Mouse (Mus musculus) left cerebral cortex, adult 9 months (tissue): ENCODE measurements around the gene Cfap97.
"Not testable (repeated sequence)": the region's sequence is repeated elsewhere in the genome, so short reads cannot be mapped to it uniquely, and the experiment has no call there.

Experiments
- DNase-seq, 2 experiments: peaks; one replicate each; pipeline ENCODE4 v3.0.0; 2022; ENCODE audit warnings: low spot score in 2 of 2

Cfap97 gene

DNA sequence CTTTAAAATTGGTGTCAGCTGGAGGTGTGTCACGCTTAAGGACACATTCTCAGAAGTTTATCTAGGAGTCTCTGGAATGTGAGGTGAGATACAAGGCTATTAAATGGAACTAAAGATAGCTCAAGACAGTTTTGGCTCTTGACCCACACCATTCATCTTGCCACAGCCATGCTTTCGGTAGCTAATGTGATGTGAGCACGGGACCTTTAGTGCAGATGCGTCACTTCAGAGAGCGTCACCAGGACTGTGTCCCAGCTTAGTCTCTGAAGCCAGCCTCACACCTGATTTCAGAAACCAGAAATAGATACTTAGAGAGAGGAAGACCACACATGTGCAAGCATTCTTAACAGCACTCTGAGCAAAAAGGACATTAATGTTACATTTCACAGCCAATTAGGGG, 75.1 kb downstream of the Cfap97 start:
- DNase-seq, result no peak

DNA sequence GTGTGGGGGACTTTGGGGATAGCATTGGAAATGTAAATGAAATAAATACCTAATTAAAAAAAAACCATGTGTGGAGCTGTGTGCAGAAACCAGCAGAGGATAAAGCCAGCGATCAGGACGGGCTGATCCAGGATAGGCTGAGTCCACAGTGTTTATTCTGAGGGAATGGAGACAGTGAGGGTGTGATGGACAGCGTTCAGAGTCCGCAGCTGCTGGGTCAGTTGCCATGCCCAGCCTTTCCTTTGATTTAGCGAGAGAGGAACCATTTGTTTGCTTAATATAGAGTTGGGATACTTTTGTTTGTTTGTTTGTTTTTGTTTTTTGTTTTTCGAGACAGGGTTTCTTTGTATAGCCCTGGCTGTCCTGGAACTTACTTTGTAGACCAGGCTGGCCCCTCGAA, 80.4 kb downstream of the Cfap97 start:
- DNase-seq, result not testable (repeated sequence)

DNA sequence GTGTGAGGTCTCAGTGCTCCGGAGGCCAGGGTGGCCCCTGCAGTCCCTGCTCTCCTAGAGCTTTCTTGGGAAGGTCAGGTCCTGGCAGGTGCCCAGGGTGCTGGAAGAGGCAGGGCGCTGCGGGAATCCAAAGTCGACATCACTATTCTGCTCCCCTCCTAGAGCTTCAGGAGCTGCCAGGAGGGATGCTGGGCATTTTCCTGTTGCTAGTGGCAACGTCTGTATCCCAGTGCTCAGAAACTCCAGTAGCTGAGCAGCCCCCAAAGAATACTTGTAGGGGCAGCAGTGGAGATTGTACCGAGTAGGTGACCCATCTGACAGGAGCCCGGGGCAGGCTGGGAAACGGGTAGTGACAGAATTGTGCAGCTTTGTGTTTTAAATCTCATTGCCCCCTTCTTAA, 81.2 kb downstream of the Cfap97 start:
- DNase-seq, result no peak

DNA sequence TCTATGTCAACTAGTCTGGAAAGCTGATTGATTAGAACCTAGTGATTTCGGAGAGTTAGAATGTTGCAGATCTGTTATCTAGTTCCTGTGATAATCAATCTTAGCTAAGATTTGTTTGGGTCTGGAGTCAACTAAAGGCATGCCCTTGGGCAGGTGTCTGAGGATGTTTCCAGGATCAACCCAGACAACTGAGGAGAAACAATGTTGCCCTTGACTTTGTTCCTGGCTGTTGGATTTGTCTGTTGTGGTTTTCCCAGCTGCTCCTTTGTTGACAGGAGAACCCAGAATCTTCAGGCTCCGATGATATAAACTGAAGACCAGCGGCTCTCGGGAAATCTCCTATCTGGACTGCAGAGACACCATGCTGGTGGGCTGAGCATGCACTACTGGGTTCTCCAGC, 83.2 kb downstream of the Cfap97 start:
- DNase-seq, result no peak

DNA sequence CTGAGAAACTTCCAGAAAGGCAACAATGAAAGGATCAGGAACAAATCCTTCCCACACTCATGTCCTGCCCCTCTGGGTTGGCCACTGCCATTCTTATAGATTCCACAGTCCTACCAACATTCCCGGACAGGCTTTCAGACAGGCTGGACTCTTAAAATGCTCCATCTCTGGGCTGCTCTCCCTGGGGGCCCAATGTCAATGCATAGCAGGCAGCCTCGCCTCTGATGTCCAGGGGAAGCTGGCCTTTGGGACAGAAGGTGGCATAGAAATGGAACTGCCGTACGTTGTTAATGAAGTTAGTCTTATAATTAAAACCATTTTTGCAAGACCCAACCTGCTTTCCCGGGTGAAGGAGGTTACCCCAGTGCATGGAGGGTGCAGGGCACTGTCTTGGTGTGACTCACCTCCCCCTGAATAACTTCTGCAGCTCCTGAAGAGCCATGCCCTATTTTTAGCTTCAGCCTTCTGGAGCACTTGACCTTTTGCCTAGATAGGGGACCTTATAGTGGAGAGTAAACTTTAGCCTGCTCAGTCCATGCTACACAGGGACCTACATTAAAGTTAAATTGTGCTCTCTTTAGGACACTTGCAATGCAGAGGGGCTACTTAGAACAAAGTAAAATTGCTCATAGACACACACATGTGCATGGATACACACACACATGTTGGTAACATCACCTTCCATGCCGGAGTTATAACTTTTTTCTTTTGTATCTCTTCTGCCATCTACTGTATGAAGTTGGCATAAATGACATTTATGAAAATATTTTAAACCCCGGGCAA, 85.1 kb downstream of the Cfap97 start:
- no peak for DNase-seq

DNA sequence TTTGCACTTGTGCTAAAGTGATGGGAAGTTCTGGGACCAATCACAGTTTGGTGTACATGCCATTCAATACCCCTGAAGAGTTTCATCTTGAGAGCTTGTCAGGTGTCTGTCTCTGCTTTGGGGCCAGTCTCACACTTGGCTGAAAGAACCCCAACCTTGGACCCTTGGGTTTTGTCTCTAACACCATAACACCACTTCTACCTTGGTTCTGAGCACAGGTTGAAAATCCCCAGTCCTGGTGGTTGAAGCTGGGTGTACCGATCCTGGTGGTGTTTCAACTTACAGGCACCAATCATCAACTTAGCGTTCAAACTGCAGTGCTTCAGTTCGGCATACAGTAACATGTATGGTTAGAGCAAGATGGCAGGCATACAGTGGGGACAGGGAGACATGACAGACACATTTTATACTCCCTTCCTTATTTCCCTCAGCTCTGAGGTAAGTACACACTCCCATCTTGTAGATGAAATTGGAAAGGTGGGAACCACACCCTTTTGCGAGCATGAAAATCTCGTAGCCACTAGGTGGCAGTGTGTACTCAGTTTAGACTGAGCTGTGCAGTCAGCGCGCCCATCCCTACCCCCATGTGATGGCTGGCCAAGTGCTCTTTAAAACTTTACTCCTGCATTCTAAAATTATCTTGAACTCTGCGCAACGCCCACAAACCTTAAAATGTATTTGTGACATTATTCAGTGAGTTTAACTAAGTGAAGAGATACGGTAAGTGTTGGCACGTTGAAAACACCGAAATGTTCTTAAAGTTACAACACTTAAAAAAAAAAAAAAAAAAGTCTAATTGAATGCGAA, 90.2 kb downstream of the Cfap97 start:
- DNase-seq, result peak; percentile 19 to 75

DNA sequence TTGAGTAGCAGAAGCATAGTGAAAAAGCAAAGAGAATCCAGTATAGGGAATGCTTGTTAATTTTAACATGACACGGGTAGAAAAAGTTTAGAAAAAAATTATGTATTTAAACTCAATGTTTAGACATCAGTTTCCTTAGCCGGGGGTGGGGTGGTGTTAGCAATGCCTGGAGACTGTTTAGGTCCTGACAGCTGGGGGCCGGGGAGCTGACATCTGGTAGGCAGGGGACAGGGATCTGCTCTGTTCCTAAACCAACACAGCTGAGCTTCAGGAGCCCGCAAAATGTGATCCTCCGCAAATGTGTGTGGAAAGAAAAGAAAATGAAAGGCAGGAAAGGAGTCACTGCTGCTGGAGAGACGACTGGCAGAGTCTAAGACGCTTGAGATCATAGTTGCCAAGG, 91.4 kb downstream of the Cfap97 start:
- DNase-seq, result no peak
